Mouse (Mus musculus) stomach, embryonic 14.5 days (tissue): Measurements from ENCODE around the gene Dgkg. TPM values are rescaled to one million over a fixed set of nuclear protein-coding genes. Genes with fewer than 3 reads are reported as not detected.

Source experiments
- ATAC-seq: fragments of 200-750 bp; cut with Nextera tagmentation; 2 replicates; pipeline ENCODE4 v1.8.0; 2017; ENCODE audit warnings: low read depth, moderate TSS enrichment; ENCODE audit not compliant: insufficient number of reproducible peaks, insufficient read depth, low FRiP score
- H3K27ac ChIP-seq: fragments of 300-500 bp; sonication (generic); 2 replicates; pipeline ENCODE4 v1.5.1; 2014; ENCODE audit warnings: mild to moderate bottlenecking, low read length, moderate library complexity, mixed read lengths
- H3K27me3 ChIP-seq: fragments of 300-500 bp; sonication (generic); 2 replicates; pipeline ENCODE4 v1.6.1; 2014; ENCODE audit warnings: low read length, control low read depth, mixed read lengths; ENCODE audit not compliant: control insufficient read depth, insufficient read depth
- H3K36me3 ChIP-seq: fragments of 300-500 bp; sonication (generic); 2 replicates; pipeline ENCODE4 v1.6.1; 2014; ENCODE audit warnings: mild to moderate bottlenecking, control low read depth, low read length, moderate library complexity, mixed read lengths; ENCODE audit not compliant: control insufficient read depth, insufficient read depth
- H3K4me1 ChIP-seq: fragments of 300-500 bp; sonication (generic); 2 replicates; pipeline ENCODE4 v1.6.1; 2014; ENCODE audit warnings: low read length, control low read depth, mixed read lengths; ENCODE audit not compliant: control insufficient read depth, insufficient read depth
- H3K4me2 ChIP-seq: fragments of 300-500 bp; sonication (generic); replicated peaks from 2 replicates; pipeline ENCODE4 v1.6.1; 2014; ENCODE audit warnings: low read depth, low read length, control low read depth
- H3K4me3 ChIP-seq: fragments of 300-500 bp; sonication (generic); 2 replicates; pipeline ENCODE4 v1.5.1; 2014; ENCODE audit warnings: low read depth, low read length, control low read depth
- H3K9ac ChIP-seq: fragments of 300-500 bp; sonication (generic); replicated peaks from 2 replicates; pipeline ENCODE4 v1.6.1; 2014; ENCODE audit warnings: low read depth, mild to moderate bottlenecking, control low read depth, low read length, moderate library complexity, mixed read lengths
- H3K9me3 ChIP-seq: fragments of 300-500 bp; sonication (generic); 2 replicates; pipeline ENCODE4 v1.6.1; 2016; ENCODE audit warnings: low read depth, low read length, control low read depth; ENCODE audit not compliant: control insufficient read depth
- WGBS: fragments of 180-500 bp; shearing (Covaris S2); extraction: QIAGEN DNeasy Blood & Tissue Kit; methylation state at CpG from one replicate; pipeline ENCODE4 v1.1.7; 2014; 5-methylcytosine and 5-hydroxymethylcytosine counted together
- polyA plus RNA-seq: library from polyadenylated mRNA; unstranded; fragments of >200 nt; fragmentation: Nextera tagmentation; extraction: Ambion mirVana; gene quantifications from 2 replicates; pipeline ENCODE4 v1.2.1, GENCODE M21; 2014

Dgkg gene
- 1.5 and 1.8 TPM in 2 replicates for polyA plus RNA-seq

DNA sequence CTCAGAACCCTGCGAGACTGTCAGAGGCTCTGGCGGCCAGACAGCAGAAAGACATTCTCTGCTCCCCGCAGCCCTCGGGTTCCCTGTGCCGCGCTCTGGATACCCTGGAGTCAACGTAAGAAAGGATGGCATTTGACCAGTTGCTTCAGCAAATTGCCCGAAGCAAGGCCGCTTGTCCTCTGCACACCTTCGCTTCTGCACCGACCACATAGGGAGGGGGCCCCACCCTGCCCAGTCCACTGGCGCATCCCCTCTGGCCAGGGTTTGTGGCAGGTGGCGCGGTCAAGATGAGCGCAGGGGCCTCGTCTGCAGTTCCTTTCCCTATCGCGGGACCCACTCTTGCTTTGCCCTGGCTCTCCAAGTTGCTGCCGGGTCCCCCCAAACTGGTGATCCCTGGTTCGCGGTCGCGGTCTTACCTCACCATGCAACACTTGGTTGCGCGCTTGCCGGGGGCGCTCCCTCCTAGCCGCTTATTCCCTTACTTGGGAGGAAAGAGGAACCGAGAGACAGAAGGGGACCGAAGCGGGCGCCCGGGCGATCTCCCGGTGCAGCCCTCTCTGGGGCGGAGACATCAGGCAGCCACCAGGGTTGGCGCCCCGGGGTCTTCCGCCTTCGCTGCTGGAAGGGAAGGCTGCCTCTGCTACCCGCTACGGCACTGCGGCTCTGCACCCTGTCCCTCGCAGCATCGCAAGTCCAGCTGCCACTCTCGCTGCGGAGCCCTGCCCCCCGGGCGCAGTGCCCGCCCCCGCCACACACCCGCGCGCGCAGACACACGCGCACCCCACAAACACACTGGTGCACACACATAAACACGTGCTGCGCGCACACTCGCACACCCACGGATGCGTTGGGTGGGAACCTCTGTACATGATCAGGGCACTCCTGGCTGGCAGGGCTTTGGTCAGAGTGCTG lies at the start of gene Dgkg:
Dgkg (minus strand) TSS at position 689 of the 912 bp plus-strand sequence.
- peaks cover 16% of the 10 kb centered on the region; the same call in 1 of the 2 replicates for H3K27me3 ChIP-seq
- ATAC-seq, result peak; percentile 23; the same call in 1 of the 2 replicates
- under 1% methylated on average over 63 of the region's 63 CpGs for WGBS
- H3K27ac ChIP-seq, result no peak within 1 kb of the TSS
- H3K9me3 ChIP-seq, result no peaks in the 10 kb centered on the region
- no peaks in the 10 kb centered on the region for H3K36me3 ChIP-seq
- peak within 1 kb of the TSS; percentile 81 for H3K4me2 ChIP-seq
- no peaks in the 10 kb centered on the region for H3K4me1 ChIP-seq
- peak within 1 kb of the TSS; percentile 41 for H3K4me3 ChIP-seq
- H3K9ac ChIP-seq, result no peak within 1 kb of the TSS; the same call in 1 of the 2 replicates

DNA sequence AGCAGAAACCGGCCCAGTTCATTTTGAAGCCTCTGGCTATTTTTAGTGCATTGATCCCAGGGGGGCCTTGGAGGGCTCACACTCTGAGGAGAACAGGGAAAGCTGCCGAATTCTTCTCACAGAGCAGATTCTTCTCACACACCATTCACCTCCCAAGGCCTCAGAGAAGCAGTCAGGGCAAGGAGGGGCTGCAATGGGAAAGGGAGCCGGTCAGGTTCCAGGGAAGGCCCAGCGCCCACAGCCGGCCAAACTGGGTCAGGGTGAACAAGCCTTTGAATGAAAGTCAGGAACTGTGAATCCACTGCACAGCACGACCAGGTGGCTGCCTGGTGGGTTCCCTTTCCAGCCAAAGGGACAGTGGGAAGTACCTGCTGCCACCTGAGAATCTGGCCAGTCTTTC lies 47.9 kb upstream of the Dgkg start:
- 40% methylated on average over 6 of the region's 6 CpGs for WGBS
- no peak for ATAC-seq
- Histone ChIP-seq H3K4me3 (no peak overlapping the region), H3K4me2 (no peak overlapping the region), H3K27ac (no peak overlapping the region), H3K9me3 (no peaks in the 10 kb centered on the region), H3K9ac (no peak overlapping the region), H3K36me3 (no peaks in the 10 kb centered on the region), H3K4me1 (no peaks in the 10 kb centered on the region), H3K27me3 (no peaks in the 10 kb centered on the region)

DNA sequence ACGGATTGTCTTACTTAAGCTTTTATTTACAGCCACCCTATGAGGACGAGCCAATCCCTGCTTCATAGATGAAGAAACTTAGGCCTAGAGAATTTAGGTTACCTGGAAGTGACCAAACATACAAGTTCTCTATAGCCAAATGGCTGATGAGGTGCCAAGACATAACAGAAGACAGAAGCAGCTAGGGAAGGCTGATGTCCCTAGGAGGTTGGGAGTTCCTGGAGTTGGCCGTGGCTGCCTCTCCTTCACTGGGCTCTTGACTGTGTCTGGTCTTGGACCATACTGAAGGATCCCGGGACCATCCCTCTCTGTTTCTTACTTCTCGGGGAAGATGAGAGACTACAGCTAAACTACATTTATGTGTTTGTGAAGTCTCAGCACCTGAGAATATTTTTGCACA lies 47.1 kb upstream of the Dgkg start:
- Histone ChIP-seq H3K27me3 (no peaks in the 10 kb centered on the region), H3K9ac (no peak overlapping the region), H3K9me3 (no peaks in the 10 kb centered on the region), H3K4me2 (no peak overlapping the region), H3K4me3 (no peak overlapping the region), H3K27ac (no peak overlapping the region), H3K4me1 (no peaks in the 10 kb centered on the region), H3K36me3 (no peaks in the 10 kb centered on the region)
- 81% methylated on average over 5 of the region's 5 CpGs for WGBS
- ATAC-seq, result no peak

DNA sequence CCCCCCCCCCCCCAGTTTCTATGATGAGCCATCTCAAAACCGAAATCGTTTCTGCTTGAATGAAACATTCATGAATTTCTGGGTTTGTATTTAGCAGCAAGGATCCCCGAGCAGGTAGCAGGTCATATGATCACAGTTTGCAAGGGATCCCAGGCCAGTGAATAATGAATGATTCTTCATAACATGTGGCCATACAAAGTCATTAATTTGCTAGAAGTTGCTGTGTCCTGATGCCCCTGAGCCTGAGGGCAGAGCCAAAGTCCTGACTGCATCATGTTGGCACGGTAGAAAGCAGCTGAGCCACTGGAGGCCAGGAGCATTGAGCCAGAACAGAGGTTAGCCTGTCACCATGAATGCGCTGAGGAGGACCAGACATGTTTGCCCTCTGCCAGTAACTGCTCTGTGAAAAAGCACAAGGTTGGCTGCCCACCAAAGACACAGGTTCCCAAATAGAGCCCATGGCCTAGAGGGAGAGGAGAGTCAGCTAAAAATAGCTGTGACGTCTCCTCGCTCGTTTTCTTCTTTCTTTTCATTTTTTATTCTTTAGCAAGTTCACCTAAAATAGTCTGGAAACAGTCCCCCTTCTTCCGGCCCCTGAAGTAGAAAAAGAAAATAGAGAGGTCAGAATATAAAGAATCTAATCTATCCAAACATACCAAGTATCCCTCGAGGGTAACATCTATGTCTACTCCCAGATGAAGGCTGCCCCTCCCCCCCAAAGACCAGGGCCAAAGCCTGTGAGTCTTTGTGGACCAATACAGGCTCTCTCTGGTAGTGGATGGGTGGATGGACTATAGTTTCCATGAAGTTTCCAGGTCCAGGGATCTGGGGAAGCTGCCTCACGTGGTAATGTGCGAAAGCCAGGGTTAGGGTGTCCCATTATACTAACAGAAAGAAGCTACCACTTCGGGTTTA lies 42.1 kb upstream of the Dgkg start:
- ATAC-seq, result no peak
- 75% methylated on average over 13 of the region's 13 CpGs for WGBS
- H3K4me3 ChIP-seq, result no peak overlapping the region
- H3K4me2 ChIP-seq, result no peak overlapping the region
- no peak overlapping the region for H3K27ac ChIP-seq
- H3K9me3 ChIP-seq, result no peaks in the 10 kb centered on the region
- no peak overlapping the region for H3K9ac ChIP-seq
- no peaks in the 10 kb centered on the region for H3K36me3 ChIP-seq
- H3K27me3 ChIP-seq, result no peaks in the 10 kb centered on the region
- no peaks in the 10 kb centered on the region for H3K4me1 ChIP-seq

DNA sequence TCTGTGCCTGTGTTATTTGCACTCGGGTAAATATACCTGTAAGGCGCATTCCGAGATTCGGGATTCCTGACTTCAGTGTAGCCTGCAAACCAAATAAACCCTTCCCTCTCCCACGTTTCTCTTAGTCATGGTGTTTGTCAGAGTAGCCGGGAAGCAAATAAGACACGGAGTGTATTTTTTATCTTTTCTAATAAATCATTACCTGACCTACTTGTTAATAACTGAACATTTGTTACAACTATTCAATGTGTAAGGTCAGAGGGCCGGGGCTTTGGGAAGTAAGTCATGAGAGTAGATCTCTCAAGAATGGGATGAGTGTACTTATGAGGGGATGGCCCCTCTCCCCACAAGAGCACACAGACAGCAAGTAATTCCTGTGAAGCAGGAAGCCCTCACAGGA lies 41.1 kb upstream of the Dgkg start:
- WGBS, result 52% methylated on average over 8 of the region's 8 CpGs
- ATAC-seq, result no peak
- H3K4me2 ChIP-seq, result no peak overlapping the region
- H3K27ac ChIP-seq, result no peak overlapping the region
- no peaks in the 10 kb centered on the region for H3K9me3 ChIP-seq
- no peaks in the 10 kb centered on the region for H3K4me1 ChIP-seq
- H3K4me3 ChIP-seq, result no peak overlapping the region
- H3K27me3 ChIP-seq, result no peaks in the 10 kb centered on the region
- no peaks in the 10 kb centered on the region for H3K36me3 ChIP-seq
- H3K9ac ChIP-seq, result no peak overlapping the region

DNA sequence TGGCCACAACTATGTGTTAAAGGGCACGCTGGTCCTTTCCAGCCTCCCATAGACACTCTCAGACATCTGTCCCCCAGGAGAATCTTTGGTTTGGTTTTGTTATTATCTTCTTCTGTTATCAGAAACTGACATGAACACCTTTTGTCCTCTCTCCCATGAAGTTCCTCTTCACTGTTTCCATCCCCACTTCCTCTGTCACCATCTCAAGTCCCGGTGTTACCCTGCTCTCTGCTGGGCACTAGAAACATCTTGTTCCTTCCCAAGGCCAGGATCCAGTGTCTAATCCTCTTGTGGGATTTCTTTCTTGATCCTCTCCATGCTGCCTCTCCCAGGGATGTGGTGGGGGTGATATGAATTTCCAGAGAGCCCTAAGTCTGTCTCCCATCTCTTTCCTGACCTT lies 32.6 kb upstream of the Dgkg start:
- Histone ChIP-seq H3K4me2 (no peak overlapping the region), H3K4me3 (no peak overlapping the region), H3K27me3 (no peaks in the 10 kb centered on the region), H3K36me3 (no peaks in the 10 kb centered on the region), H3K27ac (no peak overlapping the region), H3K9ac (no peak overlapping the region), H3K9me3 (no peaks in the 10 kb centered on the region), H3K4me1 (no peaks in the 10 kb centered on the region)
- WGBS, result 86% methylated on average over 2 of the region's 2 CpGs
- no peak for ATAC-seq

DNA sequence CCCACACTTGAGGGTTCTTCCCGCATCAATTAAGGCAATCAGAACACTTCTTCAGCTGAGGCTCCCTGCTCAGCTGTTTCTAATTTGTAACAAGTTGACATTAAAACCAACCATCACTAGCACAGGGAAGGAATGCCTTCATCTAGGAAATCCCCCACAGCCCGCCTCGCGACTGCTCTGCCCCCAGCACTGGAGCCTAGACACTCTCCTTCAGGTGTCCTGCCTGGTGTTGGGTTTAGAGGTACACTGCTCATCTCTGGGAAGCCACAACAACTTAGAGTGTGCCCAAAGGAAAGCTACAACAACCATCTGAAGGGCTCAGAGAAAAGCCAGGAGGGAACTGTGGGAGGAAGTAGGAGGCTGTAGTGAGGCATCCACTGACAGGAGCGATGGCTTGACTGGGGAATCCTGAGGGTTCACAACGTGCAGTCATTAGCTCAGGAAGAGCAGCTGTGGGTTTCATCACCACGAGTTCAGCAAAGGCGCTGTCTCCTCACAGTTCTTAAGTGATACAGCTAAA lies 30.8 kb upstream of the Dgkg start:
- Histone ChIP-seq H3K9ac (no peak overlapping the region), H3K4me1 (no peaks in the 10 kb centered on the region), H3K4me2 (no peak overlapping the region), H3K4me3 (no peak overlapping the region), H3K27ac (no peak overlapping the region), H3K27me3 (no peaks in the 10 kb centered on the region), H3K36me3 (no peaks in the 10 kb centered on the region), H3K9me3 (no peaks in the 10 kb centered on the region)
- no peak for ATAC-seq
- 67% methylated on average over 8 of the region's 8 CpGs for WGBS

DNA sequence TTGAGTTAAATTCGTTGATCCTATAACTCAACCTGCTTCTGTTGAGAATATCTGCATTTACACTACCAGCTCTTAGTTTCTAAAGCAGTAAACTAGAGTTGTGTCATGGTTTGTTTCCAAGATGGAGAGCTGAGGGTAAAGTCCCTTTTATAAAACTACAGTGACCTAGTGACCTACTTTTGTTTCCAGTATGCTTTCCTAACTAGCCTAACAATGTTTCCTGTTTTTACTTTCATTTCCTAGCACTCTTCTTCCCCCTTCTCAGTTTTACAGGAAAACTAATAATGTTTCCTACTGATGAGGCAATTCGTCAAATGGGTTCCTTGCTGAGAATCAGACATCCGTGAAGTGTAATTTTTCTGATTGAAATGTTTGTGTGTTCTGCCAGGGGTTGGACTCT lies 26.6 kb upstream of the Dgkg start:
- no peak overlapping the region for H3K9ac ChIP-seq
- H3K36me3 ChIP-seq, result no peaks in the 10 kb centered on the region
- H3K9me3 ChIP-seq, result no peaks in the 10 kb centered on the region
- no peaks in the 10 kb centered on the region for H3K27me3 ChIP-seq
- H3K4me1 ChIP-seq, result no peaks in the 10 kb centered on the region
- no peak overlapping the region for H3K4me3 ChIP-seq
- no peak for ATAC-seq
- H3K4me2 ChIP-seq, result no peak overlapping the region
- WGBS, result 68% methylated on average over 3 of the region's 3 CpGs
- no peak overlapping the region for H3K27ac ChIP-seq
